Mouse (Mus musculus) hindbrain, embryonic 14.5 days (tissue): ENCODE measurements around the gene Cmtm5. TPM values are rescaled to one million over a fixed set of nuclear protein-coding genes. Genes with fewer than 3 reads are reported as not detected.
"Not testable (repeated sequence)": the region's sequence is repeated elsewhere in the genome, so short reads cannot be mapped to it uniquely, and the experiment has no call there.

Source experiments
- ATAC-seq: fragments of 200-750 bp; cut with Nextera tagmentation; 2 replicates; pipeline ENCODE4 v1.8.0; 2017; ENCODE audit warnings: moderate number of reproducible peaks, mild to moderate bottlenecking, moderate TSS enrichment, moderate library complexity; ENCODE audit not compliant: low FRiP score
- DNase-seq: peaks from one replicate; pipeline ENCODE4 v3.0.0-alpha.2; 2015; ENCODE audit warnings: low spot score
- H3K27ac ChIP-seq: fragments of 300-500 bp; sonication (generic); 2 replicates; pipeline ENCODE4 v1.5.1; 2014; ENCODE audit warnings: mild to moderate bottlenecking, moderate library complexity
- H3K27me3 ChIP-seq: fragments of 300-500 bp; sonication (generic); 2 replicates; pipeline ENCODE4 v1.6.1; 2014; ENCODE audit warnings: mild to moderate bottlenecking, low read length, mixed read lengths; ENCODE audit not compliant: control insufficient read depth, insufficient read depth
- H3K36me3 ChIP-seq: fragments of 300-500 bp; sonication (generic); replicated peaks from 2 replicates; pipeline ENCODE4 v1.6.1; 2014; ENCODE audit not compliant: control insufficient read depth, insufficient read depth
- H3K4me1 ChIP-seq: fragments of 300-500 bp; sonication (generic); replicated peaks from 2 replicates; pipeline ENCODE4 v1.6.1; 2014; ENCODE audit warnings: antibody characterized with exemption, low read length, mixed read lengths; ENCODE audit not compliant: control insufficient read depth, insufficient read depth
- H3K4me2 ChIP-seq: fragments of 300-500 bp; sonication (generic); replicated peaks from 2 replicates; pipeline ENCODE4 v1.6.1; 2014; ENCODE audit warnings: mild to moderate bottlenecking, moderate library complexity
- H3K4me3 ChIP-seq: fragments of 300-500 bp; sonication (generic); replicated peaks from 2 replicates; pipeline ENCODE4 v1.5.1; 2014; ENCODE audit warnings: mild to moderate bottlenecking, low read length
- H3K9ac ChIP-seq: fragments of 300-500 bp; sonication (generic); 2 replicates; pipeline ENCODE4 v1.6.1; 2014
- H3K9me3 ChIP-seq: fragments of 300-500 bp; sonication (generic); 2 replicates; pipeline ENCODE4 v1.6.1; 2016; ENCODE audit warnings: low read length; ENCODE audit not compliant: control insufficient read depth
- WGBS: fragments of 180-500 bp; shearing (Covaris S2); extraction: QIAGEN DNeasy Blood & Tissue Kit; methylation state at CpG from one replicate; pipeline ENCODE4 v1.1.7; 2014; 5-methylcytosine and 5-hydroxymethylcytosine counted together
- polyA plus RNA-seq: library from polyadenylated mRNA; unstranded; fragments of >200 nt; fragmentation: Nextera tagmentation; extraction: Ambion mirVana; gene quantifications from 2 replicates; pipeline ENCODE4 v1.2.1, GENCODE M21; 2014

Cmtm5 gene
- polyA plus RNA-seq, 1 experiment from 2014 or later, result 11.4 TPM

DNA sequence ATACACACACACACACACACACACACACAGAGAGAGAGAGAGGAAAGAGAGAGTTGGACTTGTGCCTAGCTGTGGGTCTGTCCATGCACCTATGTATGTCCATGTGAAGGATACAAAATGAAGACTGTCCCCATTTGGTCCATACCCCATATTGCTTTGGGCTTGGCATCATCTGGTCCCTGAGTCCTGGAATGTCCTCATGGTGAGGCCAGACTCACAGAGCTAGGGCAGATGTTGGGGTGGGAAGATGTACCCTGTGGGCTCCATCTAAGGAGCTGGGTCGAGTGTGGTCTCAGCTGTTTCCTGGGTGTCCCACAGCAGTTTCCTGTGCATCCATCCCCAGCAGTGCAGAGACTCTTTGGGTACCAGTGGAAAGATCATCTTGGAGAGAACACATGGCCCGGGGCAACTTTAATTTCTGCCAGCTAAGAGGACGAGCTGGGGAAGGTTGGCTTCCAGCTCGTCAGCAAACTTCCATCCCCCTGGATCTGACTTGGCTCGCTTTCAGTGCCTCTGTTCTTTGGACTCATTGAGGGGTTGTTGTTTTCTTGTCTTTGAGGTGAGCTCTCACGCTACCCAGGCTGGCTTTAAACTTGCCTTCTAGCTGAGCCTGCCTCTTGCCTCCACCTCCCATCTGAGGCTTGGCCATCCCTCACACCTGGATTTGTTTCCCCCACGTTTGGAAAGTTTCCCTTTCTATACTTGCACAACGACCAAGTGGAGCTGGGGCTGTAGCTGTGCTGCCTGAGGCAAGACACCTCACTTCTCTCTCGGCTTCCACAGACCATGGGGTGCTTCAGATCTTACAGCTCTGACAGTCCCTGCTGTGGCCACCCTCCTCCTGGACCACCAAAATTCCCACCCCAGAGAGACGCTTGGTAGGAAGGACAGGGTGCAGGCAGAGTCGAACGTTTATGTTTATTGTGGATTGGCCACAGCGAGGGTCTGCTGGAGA is 5.2 kb downstream of the Cmtm5 start:
- H3K36me3 ChIP-seq, result no peaks in the 10 kb centered on the region
- ATAC-seq (no peak), DNase-seq (no peak)
- 69% methylated on average over 13 of the region's 13 CpGs for WGBS
- H3K4me1 ChIP-seq, result peaks cover 5% of the 10 kb centered on the region
- no peak overlapping the region for H3K4me3 ChIP-seq
- H3K27ac ChIP-seq, result no peak overlapping the region
- no peak overlapping the region for H3K4me2 ChIP-seq
- H3K9ac ChIP-seq, result no peak overlapping the region
- no peaks in the 10 kb centered on the region for H3K9me3 ChIP-seq
- no peaks in the 10 kb centered on the region for H3K27me3 ChIP-seq

DNA sequence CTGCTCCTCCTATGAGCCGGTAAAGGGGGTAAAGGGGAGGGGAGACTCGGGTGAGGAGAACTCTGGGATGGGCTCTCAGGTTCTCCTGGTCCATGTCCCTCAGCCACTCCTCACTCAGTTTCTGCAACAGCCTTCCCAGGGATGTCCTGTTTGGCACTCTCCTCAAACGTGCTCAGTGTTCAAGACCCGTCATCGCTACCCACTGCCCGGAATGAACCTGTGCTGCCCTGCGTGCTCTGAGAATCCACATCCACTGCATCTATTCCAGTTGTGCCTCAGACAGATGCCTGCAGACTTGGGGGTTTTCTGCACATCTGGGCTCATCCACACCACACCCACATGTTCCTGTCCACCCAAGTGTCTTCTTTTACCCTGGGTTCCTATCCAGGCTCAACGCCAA is 6.4 kb downstream of the Cmtm5 start:
- WGBS, result 93% methylated on average over 8 of the region's 8 CpGs
- Histone ChIP-seq H3K4me3 (no peak overlapping the region), H3K9me3 (no peaks in the 10 kb centered on the region), H3K4me2 (no peak overlapping the region), H3K9ac (no peak overlapping the region), H3K4me1 (no peaks in the 10 kb centered on the region), H3K27ac (no peak overlapping the region), H3K27me3 (no peaks in the 10 kb centered on the region), H3K36me3 (no peaks in the 10 kb centered on the region)
- no peak for DNase-seq
- ATAC-seq, result no peak

DNA sequence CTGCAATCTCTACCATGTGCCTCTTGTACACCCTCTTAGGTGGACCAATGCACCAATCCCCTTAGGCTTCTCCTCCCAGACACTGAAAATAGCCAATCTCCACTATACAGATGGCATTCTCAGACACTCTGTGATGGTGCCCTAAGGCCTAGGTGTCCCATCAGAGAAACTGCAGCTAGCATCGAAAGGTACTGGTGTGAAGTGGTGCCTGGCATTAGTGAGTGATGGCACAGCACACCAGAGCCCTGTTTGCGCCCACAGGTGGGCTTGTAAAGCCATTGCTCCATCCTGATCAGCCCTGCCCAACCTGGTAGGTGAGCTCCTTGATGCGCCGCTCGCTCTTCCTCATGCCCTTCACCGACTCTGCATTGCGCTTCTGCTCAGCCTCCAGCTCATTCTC is 7.9 kb downstream of the Cmtm5 start:
- H3K27ac ChIP-seq, result no peak overlapping the region
- no peak for DNase-seq
- WGBS, result 94% methylated on average over 7 of the region's 7 CpGs
- H3K36me3 ChIP-seq, result no peaks in the 10 kb centered on the region
- no peak for ATAC-seq
- H3K4me2 ChIP-seq, result no peak overlapping the region
- H3K27me3 ChIP-seq, result no peaks in the 10 kb centered on the region
- no peaks in the 10 kb centered on the region for H3K4me1 ChIP-seq
- no peak overlapping the region for H3K9ac ChIP-seq
- H3K9me3 ChIP-seq, result no peaks in the 10 kb centered on the region
- H3K4me3 ChIP-seq, result no peak overlapping the region

DNA sequence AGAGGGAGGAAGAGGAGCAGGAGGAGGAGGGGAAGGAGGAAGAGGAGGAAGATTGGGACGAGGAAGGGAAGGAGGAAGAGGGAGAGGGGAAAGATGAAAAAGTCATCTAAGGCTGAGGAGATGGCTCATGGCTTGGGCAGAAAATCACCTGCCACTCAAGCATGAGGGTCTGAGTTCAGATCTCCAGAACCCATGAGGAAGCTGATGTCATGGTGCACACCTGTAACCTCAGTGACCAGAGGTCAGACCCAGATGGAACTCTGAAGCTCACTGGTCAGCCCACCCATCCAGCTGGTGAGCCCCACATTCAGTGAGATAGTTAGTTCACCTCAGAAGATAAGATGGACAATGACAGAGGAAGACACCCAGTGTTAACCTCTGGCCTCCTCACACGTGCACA is 8.9 kb downstream of the Cmtm5 start:
- Histone ChIP-seq H3K9ac (no peak overlapping the region), H3K4me2 (no peak overlapping the region), H3K27me3 (no peaks in the 10 kb centered on the region), H3K36me3 (no peaks in the 10 kb centered on the region), H3K9me3 (no peaks in the 10 kb centered on the region), H3K4me3 (no peak overlapping the region), H3K4me1 (no peaks in the 10 kb centered on the region), H3K27ac (no peak overlapping the region)
- DNase-seq, result no peak
- ATAC-seq, result no peak
- WGBS, result 81% methylated on average over 2 of the region's 2 CpGs

DNA sequence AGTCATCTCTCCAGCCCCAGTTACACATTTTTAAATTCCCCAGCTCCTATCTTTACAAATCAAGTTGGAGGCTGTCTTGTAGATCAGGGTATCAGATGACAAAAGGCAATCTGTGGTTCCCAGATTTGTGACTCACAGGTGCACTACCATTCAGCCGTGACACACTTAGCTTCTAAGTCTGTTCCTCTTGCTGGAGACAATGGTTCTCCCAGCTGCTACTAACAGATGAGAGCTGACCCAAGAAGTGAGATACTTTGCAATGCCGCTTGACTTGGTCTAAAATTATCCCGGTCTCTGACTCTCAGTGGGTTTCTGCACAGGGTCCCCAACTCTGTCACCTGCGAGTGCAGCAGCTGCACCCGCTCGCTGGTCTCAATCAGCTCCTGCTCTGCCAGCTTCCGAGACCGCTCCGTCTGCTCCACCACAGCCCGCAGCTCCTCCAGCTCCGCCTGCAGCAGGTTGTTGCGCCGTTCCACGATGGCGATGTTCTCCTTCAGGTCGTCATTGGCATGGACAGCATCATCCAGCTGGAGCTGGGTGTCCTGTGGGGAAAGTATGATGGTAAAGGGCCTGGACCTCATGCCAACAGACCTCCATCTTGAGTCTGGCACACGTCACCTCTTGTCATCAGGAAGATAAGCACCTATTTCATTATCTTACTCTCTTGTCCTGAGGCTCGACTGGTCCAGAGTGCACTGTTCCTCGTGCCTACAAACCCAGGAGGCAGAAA is 10.1 kb downstream of the Cmtm5 start:
- Histone ChIP-seq H3K27me3 (no peaks in the 10 kb centered on the region), H3K4me2 (no peak overlapping the region), H3K9ac (no peak overlapping the region), H3K9me3 (no peaks in the 10 kb centered on the region), H3K4me3 (no peak overlapping the region), H3K4me1 (no peaks in the 10 kb centered on the region), H3K36me3 (no peaks in the 10 kb centered on the region), H3K27ac (no peak overlapping the region)
- ATAC-seq (no peak), DNase-seq (no peak)
- WGBS, result 84% methylated on average over 19 of the region's 19 CpGs

DNA sequence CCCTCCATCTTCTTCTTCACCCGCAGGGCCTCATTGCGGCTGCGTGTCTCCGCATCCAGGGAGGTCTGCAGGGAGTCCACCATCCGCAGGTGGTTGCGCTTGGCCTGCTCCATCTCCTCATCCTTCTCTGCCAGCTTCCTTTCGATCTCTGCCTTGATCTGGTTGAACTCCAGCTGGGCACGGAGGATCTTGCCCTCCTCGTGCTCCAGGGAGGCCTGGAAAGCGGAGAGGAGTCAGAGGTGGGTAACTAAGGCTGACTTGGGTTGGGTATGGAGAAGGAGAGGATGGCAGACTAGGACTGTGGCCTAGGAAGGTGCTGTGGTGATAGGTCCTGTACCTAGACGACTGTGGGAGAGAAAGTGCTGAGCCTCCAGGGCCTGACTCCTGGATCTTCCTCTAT is 10.9 kb downstream of the Cmtm5 start:
- H3K4me2 ChIP-seq, ATAC-seq, H3K27me3 ChIP-seq, H3K9ac ChIP-seq, H3K9me3 ChIP-seq, H3K4me1 ChIP-seq, H3K36me3 ChIP-seq, H3K27ac ChIP-seq, DNase-seq, H3K4me3 ChIP-seq: not testable (repeated sequence)
- WGBS, result 93% methylated on average over 11 of the region's 11 CpGs

DNA sequence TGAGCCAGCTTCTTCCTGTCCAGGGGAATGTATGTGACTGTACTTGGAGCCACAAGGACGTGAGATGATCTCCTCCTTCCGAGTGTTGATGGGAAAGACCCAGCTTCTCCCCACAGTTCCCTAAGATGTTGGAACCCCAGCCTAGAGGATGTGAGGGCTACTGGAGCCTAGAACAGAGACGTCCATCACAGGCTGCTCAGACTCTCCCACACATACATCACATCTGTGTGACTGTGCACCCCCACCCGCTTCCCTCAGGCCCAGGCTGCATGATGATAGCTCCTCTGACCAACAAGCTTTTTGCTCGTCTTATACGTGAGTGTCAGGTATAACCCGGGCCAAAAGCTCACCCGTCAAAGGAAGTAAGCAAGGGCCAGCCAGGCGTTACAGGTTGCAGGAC is 12.7 kb downstream of the Cmtm5 start:
- Histone ChIP-seq H3K27ac (no peak overlapping the region), H3K9me3 (no peaks in the 10 kb centered on the region), H3K4me3 (no peak overlapping the region), H3K36me3 (no peaks in the 10 kb centered on the region), H3K4me1 (no peaks in the 10 kb centered on the region), H3K9ac (no peak overlapping the region), H3K4me2 (no peak overlapping the region), H3K27me3 (no peaks in the 10 kb centered on the region)
- ATAC-seq (no peak), DNase-seq (no peak)
- 88% methylated on average over 9 of the region's 9 CpGs for WGBS

DNA sequence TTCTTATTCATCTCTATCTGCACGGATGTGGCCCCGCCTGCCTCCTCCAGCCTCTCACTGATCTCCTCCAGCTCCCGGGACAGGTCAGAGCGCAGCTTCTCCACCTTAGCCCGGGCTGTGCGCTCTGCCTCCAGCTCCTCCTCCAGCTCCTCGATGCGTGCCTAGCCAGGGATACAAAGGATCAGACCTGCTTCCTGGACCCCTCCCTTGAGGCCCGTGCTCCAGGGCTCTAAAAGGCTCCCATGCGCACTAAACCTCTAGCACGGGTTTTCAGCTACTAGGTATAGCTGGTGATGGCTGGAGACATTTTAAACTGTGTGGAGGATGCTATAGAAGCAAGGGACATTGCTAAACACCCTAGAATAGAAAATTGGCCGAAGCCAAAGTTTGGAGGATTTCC is 14.4 kb downstream of the Cmtm5 start:
- ATAC-seq (no peak), DNase-seq (no peak)
- WGBS, result 62% methylated on average over 12 of the region's 12 CpGs
- no peak overlapping the region for H3K4me2 ChIP-seq
- H3K9me3 ChIP-seq, result no peaks in the 10 kb centered on the region
- H3K9ac ChIP-seq, result no peak overlapping the region
- no peaks in the 10 kb centered on the region for H3K36me3 ChIP-seq
- H3K27me3 ChIP-seq, result no peaks in the 10 kb centered on the region
- no peaks in the 10 kb centered on the region for H3K4me1 ChIP-seq
- no peak overlapping the region for H3K27ac ChIP-seq
- no peak overlapping the region for H3K4me3 ChIP-seq

DNA sequence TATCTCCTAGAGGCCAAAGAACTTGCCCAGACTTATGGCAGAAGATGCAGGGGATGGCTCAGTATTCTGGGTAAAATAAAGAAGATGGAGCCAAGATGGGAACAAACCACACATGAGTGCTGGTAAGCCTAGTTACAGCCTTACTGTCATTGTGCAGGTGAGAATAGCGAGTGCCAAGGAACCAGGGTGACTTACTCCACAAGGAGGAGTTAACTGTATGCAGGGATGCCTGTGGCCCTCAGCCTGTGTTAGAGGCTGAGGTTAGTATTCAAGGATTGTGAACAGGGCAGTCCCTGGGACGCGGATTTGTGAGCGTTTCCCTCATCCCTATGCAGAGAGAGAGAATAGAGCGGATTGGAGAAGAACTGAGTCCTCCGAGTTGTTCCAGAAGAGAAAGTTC is 15.5 kb downstream of the Cmtm5 start:
- Histone ChIP-seq H3K9me3 (no peaks in the 10 kb centered on the region), H3K27me3 (no peaks in the 10 kb centered on the region), H3K4me2 (no peak overlapping the region), H3K27ac (no peak overlapping the region), H3K36me3 (no peaks in the 10 kb centered on the region), H3K4me1 (no peaks in the 10 kb centered on the region), H3K9ac (no peak overlapping the region), H3K4me3 (no peak overlapping the region)
- 90% methylated on average over 6 of the region's 6 CpGs for WGBS
- ATAC-seq (no peak), DNase-seq (no peak)
